Mouse (Mus musculus): ENCODE data around the gene Itgae.

Gene Itgae

GRCm38 (mm10) chr11:73146975-73147365 lies 56.6 kb downstream of the Itgae start:
- CTCF ChIA-PET, result no interaction called here

GRCm38 (mm10) chr11:73148209-73148608 lies 57.8 kb downstream of the Itgae start:
- CTCF ChIA-PET, result no interaction called here

GRCm38 (mm10) chr11:73155071-73155470 lies 64.7 kb downstream of the Itgae start:
- CTCF ChIA-PET, result no interaction called here

GRCm38 (mm10) chr11:73159957-73160810 lies 69.8 kb downstream of the Itgae start, which contains the start of gene P2rx5:
P2rx5 (plus strand) TSS chr11:73160421.
- CTCF ChIA-PET, result interaction anchor here (0.7 kb wide), 1 partner anchor 60 kb away, joined by 5 read pairs; no protein-coding TSS in a partner anchor

- CTCF ChIA-PET, result interaction anchor here (0.7 kb wide), 1 partner anchor 61 kb away, joined by 5 read pairs; no protein-coding TSS in a partner anchor
These were observed 70.4 kb downstream of the Itgae start for GRCm38 (mm10) chr11:73160811-73161200.

- CTCF ChIA-PET, result no interaction called here
These were observed 71.2 kb downstream of the Itgae start for GRCm38 (mm10) chr11:73161616-73162015.

- CTCF ChIA-PET, result no interaction called here
These were observed 71.9 kb downstream of the Itgae start for GRCm38 (mm10) chr11:73162284-73162683.

- CTCF ChIA-PET, result no interaction called here
These were observed 77.7 kb downstream of the Itgae start for GRCm38 (mm10) chr11:73168071-73168470.

- CTCF ChIA-PET, result no interaction called here
These were observed 78.2 kb downstream of the Itgae start for GRCm38 (mm10) chr11:73168576-73168975.

- CTCF ChIA-PET, result no interaction called here
These were observed 78.8 kb downstream of the Itgae start for GRCm38 (mm10) chr11:73169231-73169630.

GRCm38 (mm10) chr11:73172186-73172585 lies 81.8 kb downstream of the Itgae start:
- CTCF ChIA-PET, result no interaction called here

GRCm38 (mm10) chr11:73175612-73176011 lies 85.2 kb downstream of the Itgae start:
- CTCF ChIA-PET, result no interaction called here

- CTCF ChIA-PET, result no interaction called here
These were observed 85.8 kb downstream of the Itgae start for GRCm38 (mm10) chr11:73176186-73176585.

GRCm38 (mm10) chr11:73176608-73177508 lies 86.5 kb downstream of the Itgae start, which contains the start of the genes Emc6 and Tax1bp3:
Emc6 (minus strand) TSS chr11:73177037.
Tax1bp3 (plus strand) TSS chr11:73177083.
- CTCF ChIA-PET, result no interaction called here

GRCm38 (mm10) chr11:73177509-73177875 lies 87.1 kb downstream of the Itgae start:
- CTCF ChIA-PET, result no interaction called here

GRCm38 (mm10) chr11:73177895-73178294 lies 87.5 kb downstream of the Itgae start:
- CTCF ChIA-PET, result no interaction called here

- CTCF ChIA-PET, result interaction anchor here (1.9 kb wide), 1 partner anchor 13 kb away, joined by 5 read pairs; the partner anchor contains the start of genes Ctns and Shpk
These were observed 95.7 kb downstream of the Itgae start for GRCm38 (mm10) chr11:73185872-73186615.

GRCm38 (mm10) chr11:73187231-73187630 lies 96.8 kb downstream of the Itgae start:
- CTCF ChIA-PET, result no interaction called here

- CTCF ChIA-PET, result no interaction called here
These were observed 102.7 kb downstream of the Itgae start for GRCm38 (mm10) chr11:73193047-73193446.

GRCm38 (mm10) chr11:73194444-73194843 lies 104.1 kb downstream of the Itgae start:
- CTCF ChIA-PET, result interaction anchor here (0.6 kb wide), 1 partner anchor 10 kb away, joined by 3 read pairs; no protein-coding TSS in a partner anchor

All from spleen, embryonic (tissue).